8 mouse cellular contexts compared by ENCODE assay signal in genomic region chr17:89910349-89910748, GRCm38 (mm10). TPM values are rescaled to one million over a fixed set of nuclear protein-coding genes. Genes with fewer than 3 reads are reported as not detected.
DNase-seq lines count a peak whose midpoint lies in the region; ATAC-seq and TF ChIP-seq lines count a peak whose summit lies in the region.

Gene Gm10184, minus strand, starts transcription at chr17:89910449.

- DNase-seq in left cerebral cortex, postnatal 14 days (ENCODE audit: low spot score in 2 of 2) = no peak
- no peak for DNase-seq in left cerebral cortex, adult 2 months (ENCODE audit: extremely low spot score in 1 of 2, low spot score in 2 of 2)
- no peak for DNase-seq in adrenal gland, postnatal 4 days (ENCODE audit: low spot score in 2 of 2)
- no peak for DNase-seq in heart, postnatal 10 days
- DNase-seq in layer of hippocampus, adult 9-11 months = no peak
- DNase-seq in urinary bladder, postnatal 10 days (ENCODE audit: low spot score) = no peak
- no peak for DNase-seq in layer of hippocampus, postnatal 36 days

- intact Hi-C loops in left cerebral cortex, postnatal 14 days (cut with DNase I) = no loop called here
- intact Hi-C loops in left cerebral cortex, adult 2 months (cut with DNase I) = no loop called here
- intact Hi-C loops in heart, postnatal 10 days (cut with DNase I) = no loop called here

- no peak within 1 kb of the TSS for H3K27ac ChIP-seq in left cerebral cortex, adult 2 months

- no peak within 1 kb of the TSS for H3K4me3 ChIP-seq in left cerebral cortex, adult 2 months

- no peak for ATAC-seq in megakaryocyte, adult 5-6 weeks (ENCODE audit: poor library complexity, severe bottlenecking)

- TF ChIP-seq CTCF in left cerebral cortex, adult 2 months (IDR thresholded peaks at IDR 0.05) = no peak

RNA-seq across cellular contexts. Expression of gene Gm10184, which starts in this region (rescaled TPM):
- total RNA-seq in left cerebral cortex, postnatal 14 days (2021) = 10 to 100 TPM; 18.6 to 19.2 TPM
- total RNA-seq in left cerebral cortex, adult 2 months (2021) = 1 to 10 TPM; 7.3 to 9.7 TPM
- total RNA-seq in adrenal gland, postnatal 4 days (2021) = 10 to 100 TPM; 23.2 to 25.9 TPM
- total RNA-seq in heart, postnatal 10 days (2021) = 10 to 100 TPM; 68.6 to 85.1 TPM
- 43.2 and 64.7 TPM in 2 replicates for total RNA-seq in megakaryocyte, adult 5-6 weeks (2015)
- total RNA-seq in megakaryocyte, adult 5-6 weeks (2017) = 154 and 170 TPM in 2 replicates
- 1 to 10 TPM; 2.6 to 5.8 TPM for total RNA-seq in layer of hippocampus, postnatal 36 days (2021)
